Mouse (Mus musculus) heart, adult 2 months (tissue): Measurements from ENCODE around the gene Ppp3ca.

Experiments used
- CTCF ChIP-seq: fragments of 200-600 bp; IDR thresholded peaks from 2 replicates; pipeline ENCODE4 v1.8.1; 2022; ENCODE audit warnings: antibody characterized with exemption, mild to moderate bottlenecking, moderate library complexity
- EP300 ChIP-seq: fragments of 200-500 bp; IDR thresholded peaks from 2 replicates; pipeline ENCODE4 v1.6.1; 2011; ENCODE audit warnings: low read depth, low read length, control low read depth; ENCODE audit not compliant: insufficient read depth
- POLR2A ChIP-seq: fragments of 200-500 bp; IDR thresholded peaks from 2 replicates; pipeline ENCODE4 v1.6.1; 2011; ENCODE audit warnings: mild to moderate bottlenecking, low read depth, low read length, control low read depth; ENCODE audit not compliant: insufficient read depth

GRCm38 (mm10) chr3:136866095-136866494 is 196.2 kb downstream of the Ppp3ca start:
- TF ChIP-seq POLR2A (no peak), EP300 (no peak), CTCF (no peak)
